Mouse (Mus musculus): ENCODE measurements at regions not wholly inside any gene's neighbourhood (a gene's known extent, or its start where the extent isn't known, plus 50 kb on each side); places are given as distances from the start of the nearest gene placed in this dataset.

DNA sequence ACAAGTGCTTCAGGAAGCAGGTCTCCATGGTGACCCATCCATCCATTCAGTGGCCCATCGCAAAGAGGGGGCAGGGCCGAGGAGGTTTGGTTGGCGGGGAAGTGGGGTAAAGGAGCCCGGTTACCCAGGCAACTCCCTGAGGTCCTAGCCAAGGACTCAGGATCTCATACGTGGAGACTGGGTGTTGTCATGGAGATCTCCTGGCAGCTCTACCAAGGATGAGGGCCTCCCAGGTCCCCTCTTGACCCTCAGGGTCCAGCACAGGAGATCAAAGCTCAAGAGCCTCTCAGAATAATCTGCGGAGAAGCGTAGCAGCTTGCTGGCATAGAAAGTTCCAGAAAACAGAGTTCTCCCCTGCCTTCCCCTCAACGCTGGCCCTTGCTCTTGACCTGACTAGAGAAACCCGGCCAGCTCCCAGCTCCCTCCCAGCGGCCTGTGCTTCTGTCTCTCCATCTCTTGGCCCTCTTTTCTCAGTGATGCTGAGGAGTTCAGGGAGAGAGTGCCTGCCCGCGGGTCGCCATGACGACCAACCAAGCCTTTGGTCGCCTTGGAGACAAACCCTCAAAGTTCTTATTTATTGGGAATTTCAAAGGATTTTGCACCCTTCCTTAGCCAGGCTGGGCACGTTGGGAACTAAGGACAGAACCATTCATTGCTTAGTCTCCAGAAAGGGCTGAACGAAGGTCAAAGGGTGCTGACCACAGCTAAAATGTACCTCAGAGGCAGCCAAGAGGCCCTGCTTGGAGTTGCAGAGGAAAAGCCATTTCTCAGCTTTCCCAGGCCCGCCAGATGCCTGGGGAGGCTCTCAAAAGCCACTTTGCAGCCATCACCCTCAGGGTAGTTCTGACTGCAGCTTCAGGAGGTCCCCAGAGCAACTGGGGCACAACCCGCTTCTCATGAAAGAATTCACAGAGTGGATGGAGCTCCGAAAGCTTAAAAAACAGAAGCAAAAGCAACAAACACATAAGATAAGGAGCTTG lies 60.0 kb downstream of the Ubiad1 start:
- DNase-seq = peak; percentile 88

DNA sequence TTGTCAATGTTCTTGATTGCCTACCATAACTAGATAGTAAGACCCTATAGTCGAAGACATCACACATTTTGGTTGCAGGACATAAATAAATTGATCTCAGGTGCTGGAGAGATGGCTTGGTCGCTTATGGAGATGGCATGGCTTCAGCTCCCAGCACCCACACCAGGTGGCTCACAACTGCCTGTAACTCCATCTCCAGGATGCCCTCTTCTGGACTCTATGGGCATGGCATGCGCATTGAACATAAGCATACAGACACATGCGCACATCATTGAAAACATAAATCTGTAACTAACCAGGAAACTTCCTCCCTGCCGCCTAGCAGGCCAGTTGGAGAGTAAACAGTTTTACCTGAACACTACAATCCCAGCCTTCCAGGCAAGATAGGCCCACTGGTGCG lies 64.0 kb downstream of the Ubiad1 start:
- DNase-seq = no peak

DNA sequence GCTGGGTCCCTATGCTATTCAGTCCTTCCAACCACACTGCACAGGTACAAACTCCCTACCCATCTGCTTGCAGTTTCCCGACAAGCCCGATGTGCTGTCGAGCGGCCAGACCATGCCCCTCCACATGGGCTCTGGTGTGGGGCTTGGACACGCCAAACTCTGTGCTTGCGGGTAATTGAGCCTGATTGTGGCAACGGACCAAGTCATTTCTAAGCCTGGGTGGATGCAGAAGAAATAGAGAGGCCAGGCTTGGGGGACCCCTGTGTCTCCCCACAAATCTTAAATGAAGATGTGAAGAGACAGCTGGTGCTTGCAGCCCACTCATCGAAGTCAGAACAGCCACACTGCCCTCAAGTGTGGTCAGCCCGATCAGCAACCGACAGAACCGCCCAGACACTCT lies 66.1 kb downstream of the Ubiad1 start:
- DNase-seq = no peak

DNA sequence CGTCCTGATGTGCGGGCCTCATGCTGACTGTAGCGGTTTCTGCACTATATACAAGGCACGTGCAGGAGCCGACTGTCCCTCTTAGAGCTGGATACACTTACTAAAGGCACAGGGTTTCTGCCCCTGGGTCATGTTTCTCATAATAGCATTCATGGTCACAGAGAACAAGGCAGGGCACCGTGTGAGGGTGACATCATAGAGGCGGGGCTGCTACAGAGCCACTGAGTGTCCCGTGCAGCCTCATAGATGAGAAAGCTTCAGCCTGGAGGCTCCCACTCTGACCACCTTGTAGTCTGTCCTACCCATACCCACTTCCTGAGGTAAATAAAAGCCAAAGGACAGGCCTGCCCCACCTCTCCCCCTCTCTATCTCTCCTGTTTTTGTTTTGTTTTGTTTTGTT lies 67.2 kb downstream of the Ubiad1 start:
- DNase-seq = no peak

DNA sequence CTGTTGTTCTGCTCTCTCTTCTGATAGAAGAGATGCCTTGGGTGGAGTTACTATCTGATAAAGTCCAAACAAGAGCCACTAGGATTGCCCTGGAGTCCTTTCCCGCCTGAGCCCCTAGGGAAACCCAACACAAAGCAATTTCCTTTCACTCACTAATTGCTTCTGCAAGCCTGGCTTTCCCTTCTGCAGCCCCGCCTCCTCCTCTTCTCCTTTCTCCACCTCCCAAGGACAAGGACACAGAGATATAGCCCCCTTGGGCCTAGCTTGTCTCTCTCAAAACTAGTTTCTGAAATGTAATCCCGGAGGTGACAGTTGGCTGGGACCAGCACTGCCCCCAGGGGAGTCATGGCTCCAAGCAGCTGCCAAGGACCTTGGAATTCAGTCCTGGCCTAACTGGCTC lies 68.1 kb downstream of the Ubiad1 start:
- no peak for DNase-seq

DNA sequence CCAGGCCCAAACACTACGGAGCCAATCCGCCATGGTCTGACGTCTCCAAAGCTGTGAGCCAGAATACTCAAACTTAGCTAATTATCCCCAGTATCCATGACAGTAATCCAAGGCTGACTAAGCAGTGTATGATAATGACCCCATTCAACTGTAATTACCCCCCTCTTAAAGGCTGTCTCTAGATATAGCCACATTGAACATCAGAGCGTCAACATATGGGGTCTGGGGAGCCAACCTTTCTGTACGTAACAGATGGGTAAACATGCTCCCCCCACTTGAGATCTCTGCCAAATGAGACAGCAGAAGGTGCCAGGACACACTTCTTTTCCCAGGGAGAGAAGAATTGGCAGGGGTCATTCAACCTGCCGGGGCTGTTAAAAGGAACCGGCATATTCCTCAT lies 73.1 kb downstream of the Ubiad1 start:
- DNase-seq = no peak

DNA sequence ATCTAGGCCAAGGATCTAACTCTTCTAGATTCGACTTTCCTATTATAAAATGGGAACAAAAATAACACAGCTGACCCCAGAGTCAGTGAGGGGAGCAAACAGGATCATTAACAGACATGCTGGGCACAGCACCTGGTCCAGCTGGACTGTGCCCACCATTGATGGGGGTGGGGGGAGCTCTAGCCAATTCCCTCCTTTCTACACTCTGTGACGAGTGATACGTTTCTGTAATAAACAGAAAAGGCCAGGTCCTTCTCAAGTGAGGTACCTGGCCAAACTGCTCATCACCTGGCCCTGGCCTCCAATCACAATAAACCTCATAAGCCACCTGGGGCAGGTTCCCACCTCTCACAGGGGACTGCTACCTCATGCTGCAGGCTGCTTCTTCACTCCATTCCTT lies 76.9 kb downstream of the Ubiad1 start:
- no peak for DNase-seq

DNA sequence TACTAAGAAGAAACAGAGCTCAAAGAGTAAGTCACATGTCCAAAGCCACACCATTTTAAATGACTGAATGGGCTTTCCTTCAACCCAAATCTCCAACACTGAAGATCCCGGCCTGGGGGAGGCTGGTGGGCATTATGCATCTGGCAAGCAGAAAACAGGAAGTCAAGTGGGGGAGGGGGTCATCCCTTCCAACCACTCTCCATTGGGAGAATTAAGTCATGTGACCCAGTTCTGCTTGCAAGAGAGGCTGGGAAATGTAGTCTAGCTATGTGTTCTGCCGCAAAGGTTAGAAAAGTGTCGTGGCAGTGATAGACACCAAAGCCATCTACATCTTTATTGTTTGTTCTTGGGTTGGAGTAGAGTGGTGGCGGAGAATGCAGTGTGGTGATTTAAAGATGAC lies 78.0 kb upstream of the Disp3 start:
- DNase-seq = no peak

DNA sequence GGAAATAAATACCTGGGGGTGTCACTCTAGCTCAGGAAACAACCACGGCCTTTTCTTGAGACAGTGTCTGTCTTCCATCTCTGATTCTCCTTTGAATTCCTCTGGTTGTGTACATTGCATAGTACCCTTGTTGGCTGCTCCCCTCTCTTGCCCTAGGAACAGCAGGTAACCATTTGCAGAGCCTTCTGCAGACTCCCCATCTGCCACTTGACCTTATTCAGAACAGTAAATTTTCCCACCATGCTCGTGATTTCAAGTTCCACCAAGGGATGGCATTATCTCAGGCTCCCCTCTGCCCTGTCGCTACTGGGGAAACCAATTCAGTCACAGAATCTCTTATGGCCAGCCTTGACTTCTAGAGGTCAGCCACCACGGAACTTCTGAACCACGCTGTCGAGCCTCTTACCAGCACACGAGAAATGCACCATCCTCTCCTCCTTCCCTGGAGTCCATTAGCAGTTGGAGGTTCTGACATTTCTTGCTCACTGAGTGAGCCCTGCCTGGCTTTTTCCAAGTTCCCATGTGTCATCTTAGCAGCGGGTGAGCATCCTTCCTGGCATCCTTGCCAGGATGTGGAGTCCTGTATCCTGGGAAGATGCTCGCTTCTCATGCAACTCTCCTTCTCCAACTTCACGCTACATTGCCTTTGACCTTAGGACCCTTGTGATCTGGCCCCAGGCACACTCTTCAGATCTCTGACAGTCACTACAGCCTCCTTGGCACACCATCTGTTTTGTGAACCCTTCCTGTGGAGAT lies 75.8 kb upstream of the Disp3 start:
- DNase-seq = no peak

DNA sequence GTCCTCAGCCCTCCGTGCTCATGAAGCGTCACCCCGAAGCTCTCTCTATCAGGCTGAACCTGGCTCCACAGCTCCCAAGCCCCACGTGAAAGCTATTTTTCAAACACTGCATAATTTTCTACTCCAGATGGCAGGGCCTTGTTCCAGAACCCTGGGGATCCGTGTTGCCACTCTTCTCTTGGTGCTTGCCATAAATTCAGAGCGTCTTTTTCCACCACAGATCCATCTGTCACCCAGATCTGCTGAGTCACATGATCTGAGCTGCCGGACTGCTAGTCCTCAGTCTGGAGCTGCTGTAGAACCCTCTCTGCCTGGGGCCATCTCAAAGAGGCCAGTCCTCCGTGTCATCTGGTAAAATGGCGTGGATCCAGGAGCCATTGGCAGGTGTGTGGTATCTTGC lies 73.2 kb upstream of the Disp3 start:
- peak; percentile 90 for DNase-seq

DNA sequence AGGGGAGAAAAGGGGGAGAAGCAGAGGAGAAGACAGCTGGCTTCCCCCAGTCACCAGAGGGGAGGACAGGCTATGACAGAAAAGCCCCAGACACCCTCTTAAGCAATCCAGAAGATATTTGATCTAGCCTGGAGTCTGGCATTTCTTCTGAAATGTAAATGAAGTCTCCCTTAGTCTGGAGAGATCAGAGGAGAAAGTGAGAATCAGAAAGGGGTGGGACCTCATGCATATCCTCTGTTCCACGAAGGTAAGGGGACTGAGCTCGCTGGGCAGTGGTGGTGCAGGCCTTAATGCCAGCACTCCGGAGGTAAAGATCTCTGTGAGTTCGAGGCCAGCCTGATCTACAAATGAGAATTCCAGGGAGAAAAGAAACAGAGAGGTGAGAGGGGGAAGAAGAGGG lies 70.6 kb upstream of the Disp3 start:
- DNase-seq = no peak

DNA sequence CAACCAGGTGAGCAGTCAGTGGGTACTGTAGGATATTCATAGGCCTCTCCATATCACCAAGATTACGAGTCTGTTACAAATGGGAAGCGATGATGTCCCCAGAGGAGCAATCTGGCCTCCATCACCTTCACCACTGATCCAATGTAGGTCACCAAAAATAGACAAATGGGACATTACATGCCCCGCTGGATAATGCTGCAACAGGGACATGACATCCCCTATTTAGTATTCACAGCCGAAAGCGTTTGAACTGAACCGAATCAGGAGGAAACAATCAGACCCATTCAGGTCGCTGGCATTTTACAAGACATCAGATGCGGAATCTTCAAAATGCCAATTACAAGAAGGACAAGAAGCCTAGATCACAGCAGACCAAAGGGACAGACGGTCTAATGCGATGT lies 69.5 kb upstream of the Disp3 start:
- DNase-seq = no peak

DNA sequence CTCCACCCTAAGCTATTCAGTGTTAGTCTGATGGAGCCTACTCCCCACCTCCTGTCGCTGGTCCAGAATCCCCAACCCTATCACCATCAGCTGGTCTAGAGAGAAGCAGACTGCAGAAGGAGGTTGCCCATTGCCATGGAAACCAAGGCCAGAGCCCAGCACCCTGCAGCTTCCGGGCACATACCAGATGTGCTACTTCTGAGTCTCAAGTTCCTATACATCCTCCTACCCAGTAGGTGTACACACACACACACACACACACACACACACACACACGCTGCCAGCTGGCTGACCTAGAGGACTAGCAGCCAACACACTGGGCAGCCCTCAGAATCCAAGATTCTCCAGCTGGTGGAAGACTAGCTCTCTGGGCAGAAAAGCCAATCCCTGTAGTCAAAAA lies 68.9 kb upstream of the Disp3 start:
- DNase-seq = no peak

DNA sequence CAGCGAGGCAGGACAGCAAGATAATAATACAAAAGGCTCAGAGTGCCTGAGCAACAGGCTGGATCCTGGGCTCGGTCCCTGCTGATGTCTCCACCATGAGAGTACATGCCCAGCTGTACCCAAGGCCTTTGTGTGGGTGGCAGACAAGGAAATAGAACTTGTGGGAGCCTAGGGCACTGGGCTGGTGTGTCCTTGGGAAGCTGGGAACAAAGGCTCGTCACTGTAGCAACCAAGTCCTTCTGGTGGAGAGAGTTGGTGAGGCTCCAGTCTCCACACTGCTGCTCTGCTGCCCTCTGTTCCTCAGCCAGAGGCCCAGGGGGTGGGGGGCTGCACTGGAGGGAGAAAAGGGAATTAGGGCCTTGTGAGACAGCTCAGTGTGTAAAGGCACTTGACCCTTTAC lies 66.2 kb upstream of the Disp3 start:
- no peak for DNase-seq

DNA sequence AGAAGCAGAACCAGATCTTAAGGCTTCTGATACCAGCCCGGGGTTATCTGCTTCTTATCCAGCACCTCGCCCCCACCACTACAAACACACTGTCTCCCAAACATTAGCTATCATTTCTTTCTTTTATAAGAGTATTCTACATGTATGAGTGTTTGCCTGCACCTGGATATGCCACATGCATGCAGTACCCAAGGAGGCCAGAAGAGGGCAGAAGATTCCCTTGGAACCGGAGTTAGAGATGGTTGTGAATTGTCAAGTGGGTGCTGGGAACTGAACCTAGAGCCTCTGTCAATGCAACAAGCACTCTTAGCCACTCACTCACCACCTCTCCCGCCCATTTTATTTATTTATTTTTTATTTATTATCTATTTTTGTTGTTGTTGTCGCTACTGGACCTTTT lies 64.9 kb upstream of the Disp3 start:
- DNase-seq = no peak

DNA sequence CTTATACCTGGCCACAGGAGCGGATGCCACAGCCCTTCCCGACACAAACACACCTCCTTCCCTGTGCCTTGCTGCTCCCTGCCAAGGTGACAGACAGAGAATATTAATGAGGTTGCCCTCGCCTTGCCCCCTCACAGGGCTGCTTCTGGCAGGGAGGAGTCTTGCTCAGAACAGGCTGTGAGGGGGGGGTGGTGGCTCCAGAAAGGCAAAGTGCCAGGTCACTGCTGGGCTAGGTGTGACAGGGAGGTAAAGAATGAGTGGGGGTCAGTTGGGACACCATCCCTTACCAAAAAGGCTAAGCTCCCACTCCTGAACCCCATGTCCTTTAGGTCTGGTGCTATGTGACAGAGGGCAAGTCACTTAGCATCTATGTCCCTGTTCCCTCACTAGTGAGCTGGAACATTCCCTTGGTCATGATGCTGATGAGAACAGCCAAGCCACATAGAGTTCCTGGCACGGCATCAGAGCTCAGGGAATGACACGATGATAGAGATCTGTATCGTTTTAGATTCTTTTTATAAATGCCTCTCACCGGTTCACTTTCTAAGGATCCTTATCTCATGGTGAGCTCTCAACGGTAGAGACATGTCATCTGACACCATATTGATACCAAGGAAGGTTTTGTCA lies 53.9 kb upstream of the Disp3 start:
- DNase-seq = no peak

DNA sequence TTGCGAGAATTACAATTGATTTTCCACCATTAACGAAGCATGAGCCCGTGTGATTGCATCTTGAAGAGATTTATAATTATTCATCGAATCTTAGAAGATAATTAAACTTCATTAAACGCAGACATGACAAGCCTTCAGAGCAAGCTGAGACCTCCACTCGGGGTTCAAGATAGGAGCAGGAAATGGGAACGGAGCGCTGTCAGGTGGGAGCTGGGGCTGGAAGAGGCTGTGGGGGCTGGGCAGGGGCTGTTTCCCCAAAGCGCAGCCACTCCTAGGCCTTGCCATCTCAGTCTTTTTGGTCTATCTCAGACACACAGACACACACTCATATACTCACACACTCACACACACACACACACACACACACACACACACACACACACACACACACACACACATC lies 52.6 kb upstream of the Disp3 start:
- DNase-seq = no peak

DNA sequence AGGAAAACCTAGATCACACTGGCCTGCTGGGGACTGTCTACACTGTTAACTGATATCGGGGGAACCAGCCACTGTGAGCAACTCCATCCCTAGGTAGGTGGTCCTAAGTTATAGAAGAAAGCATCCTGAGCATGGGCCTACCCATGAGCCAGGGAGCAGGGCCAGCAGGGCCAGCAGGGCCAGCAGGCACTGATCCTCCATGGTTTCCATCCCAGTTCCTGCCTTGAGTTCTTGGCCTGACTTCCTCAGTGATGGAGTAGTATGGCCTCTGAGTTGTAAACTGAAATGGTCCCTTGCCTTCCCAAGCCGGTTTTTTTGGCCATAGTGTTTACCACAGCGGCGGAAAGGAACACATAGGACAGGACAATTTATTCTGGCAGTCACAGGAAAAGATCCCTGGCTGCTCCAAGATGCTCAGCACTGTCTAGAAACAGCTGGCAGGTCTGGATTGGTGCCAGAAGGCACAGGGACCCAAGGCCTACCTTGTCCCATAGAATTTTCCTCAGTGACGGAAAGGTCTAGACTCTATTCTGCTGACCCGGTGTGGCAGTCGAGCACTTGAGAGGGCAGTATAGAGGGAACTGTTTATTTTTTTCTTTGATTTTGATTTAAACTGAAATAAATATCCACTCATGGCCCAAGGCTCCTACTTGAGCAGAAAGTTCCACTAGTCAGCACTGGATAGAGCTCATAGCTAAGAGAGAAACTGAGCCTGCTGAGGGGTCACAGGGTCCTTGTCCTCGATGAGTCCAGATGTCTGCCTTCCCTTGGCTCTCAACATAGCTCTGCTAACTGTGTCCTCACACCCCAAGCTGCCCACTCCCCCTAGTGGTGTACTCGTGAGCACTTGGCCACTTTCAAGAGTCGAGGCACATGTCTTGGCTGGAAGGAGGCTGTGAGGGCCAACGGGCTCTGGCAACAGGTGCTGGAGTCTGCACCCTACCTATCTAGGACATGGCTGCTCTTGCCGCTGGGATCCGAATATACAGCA lies 50.4 kb upstream of the Disp3 start:
- peak; percentile 26 for DNase-seq

All from layer of hippocampus, adult 9-11 months (tissue).